Mouse (Mus musculus) cerebellum, postnatal 10 days (tissue): Measurements from ENCODE around the gene Pcgf5.

ENCODE experiments used
- DNase-seq, 2 experiments: peaks; one replicate each; pipeline ENCODE4 v3.0.0; 2021; ENCODE audit warnings: mixed read lengths in 2 of 2

Gene Pcgf5

GRCm38 (mm10) chr19:36348161-36348800 is at the start of gene Pcgf5:
Gene Pcgf5, plus strand, starts transcription at chr19:36348309.
- DNase-seq = peak; percentile 73 to 80

- DNase-seq = no peak
Measured at GRCm38 (mm10) chr19:36305542-36305941, 42.6 kb upstream of the Pcgf5 start.

- DNase-seq = no peak
Measured at GRCm38 (mm10) chr19:36314010-36314409, 34.1 kb upstream of the Pcgf5 start.

- no peak for DNase-seq
Measured at GRCm38 (mm10) chr19:36319735-36320134, 28.4 kb upstream of the Pcgf5 start.

GRCm38 (mm10) chr19:36321066-36321465 is 27.0 kb upstream of the Pcgf5 start:
- DNase-seq = no peak

GRCm38 (mm10) chr19:36323326-36323725 is 24.8 kb upstream of the Pcgf5 start:
- DNase-seq = no peak

- DNase-seq = no peak
Measured at GRCm38 (mm10) chr19:36328678-36329077, 19.4 kb upstream of the Pcgf5 start.

- DNase-seq = peak; percentile 28 to 38
Measured at GRCm38 (mm10) chr19:36347376-36347775, 733 bp upstream of the Pcgf5 start.

- DNase-seq = no peak
Measured at GRCm38 (mm10) chr19:36347831-36348160, 313 bp upstream of the Pcgf5 start.

GRCm38 (mm10) chr19:36348801-36349486 is 835 bp downstream of the Pcgf5 start:
- peak; percentile 62 to 63 for DNase-seq

- DNase-seq = no peak
Measured at GRCm38 (mm10) chr19:36349487-36349955, 1.4 kb downstream of the Pcgf5 start.

GRCm38 (mm10) chr19:36350181-36350580 is 2.1 kb downstream of the Pcgf5 start:
- peak; percentile 41 to 48 for DNase-seq

- DNase-seq = no peak
Measured at GRCm38 (mm10) chr19:36350870-36351269, 2.8 kb downstream of the Pcgf5 start.

- no peak for DNase-seq
Measured at GRCm38 (mm10) chr19:36362541-36362940, 14.4 kb downstream of the Pcgf5 start.

- DNase-seq = no peak
Measured at GRCm38 (mm10) chr19:36364757-36365156, 16.6 kb downstream of the Pcgf5 start.

- DNase-seq = no peak
Measured at GRCm38 (mm10) chr19:36371478-36371877, 23.4 kb downstream of the Pcgf5 start.

- DNase-seq = no peak
Measured at GRCm38 (mm10) chr19:36373056-36373621, 25.0 kb downstream of the Pcgf5 start.

- DNase-seq = no peak
Measured at GRCm38 (mm10) chr19:36375200-36375783, 27.2 kb downstream of the Pcgf5 start.

- peak in 1 of 2 experiments; percentile 13 for DNase-seq
Measured at GRCm38 (mm10) chr19:36377729-36378128, 29.6 kb downstream of the Pcgf5 start.

GRCm38 (mm10) chr19:36378511-36379232 is 30.6 kb downstream of the Pcgf5 start:
- no peak for DNase-seq

- no peak for DNase-seq
Measured at GRCm38 (mm10) chr19:36382901-36383300, 34.8 kb downstream of the Pcgf5 start.

GRCm38 (mm10) chr19:36383977-36384376 is 35.9 kb downstream of the Pcgf5 start:
- no peak for DNase-seq

- DNase-seq = no peak
Measured at GRCm38 (mm10) chr19:36384426-36384825, 36.3 kb downstream of the Pcgf5 start.
